Comparison of ENCODE assay signal across 9 mouse cellular contexts in the genomic region with DNA sequence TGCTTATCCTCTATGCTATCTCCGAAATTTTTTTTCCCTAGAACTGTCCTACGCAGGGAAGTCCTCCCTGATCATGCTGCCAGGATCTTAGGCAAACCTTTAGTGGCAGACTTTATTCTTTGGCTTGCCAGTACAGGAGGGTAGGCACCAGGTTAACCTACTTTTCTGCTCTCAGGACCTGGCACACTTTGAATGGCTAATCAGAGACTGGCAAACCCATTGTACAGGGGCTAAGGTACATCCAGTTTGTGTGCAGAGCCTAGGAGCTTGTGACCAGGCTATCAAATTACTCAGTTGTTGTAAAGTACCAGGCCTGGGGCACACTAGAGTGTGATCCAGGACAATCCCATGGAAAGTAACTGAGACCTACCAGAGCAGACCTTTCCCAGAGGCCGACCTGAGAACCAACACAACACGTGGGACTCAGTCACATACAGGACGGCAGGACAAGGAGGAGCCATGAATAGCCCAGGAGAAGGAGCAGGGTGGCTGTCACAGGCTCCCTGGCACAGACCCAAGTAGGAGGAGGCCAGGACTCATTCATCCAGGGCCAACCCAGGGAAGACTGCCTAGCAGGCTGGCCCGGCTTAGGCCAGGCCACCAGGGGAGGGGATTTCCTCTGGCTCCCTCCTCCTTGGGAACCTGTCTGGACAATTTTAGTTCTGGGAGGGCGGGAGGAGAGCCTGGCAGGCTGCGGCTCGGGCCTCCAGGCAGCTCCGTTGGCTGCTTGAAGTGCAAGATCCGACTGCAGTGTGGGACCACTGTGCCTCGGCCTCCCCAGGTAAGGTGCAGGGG. TPM values are rescaled to one million over a fixed set of nuclear protein-coding genes. Genes with fewer than 3 reads are reported as not detected.
DNase-seq lines count a peak whose midpoint lies in the region; ATAC-seq and TF ChIP-seq lines count a peak whose summit lies in the region.
"Had no signal": no experiment of that assay in that cellular context is flagged by ENCODE, and none has a peak within 500 bp of the region (broad histone marks: within the 10 kb centered on the region; RNA-seq: fewer than 3 reads in every experiment).

A gene (plus strand): TSS at position 684 of the 795 bp plus-strand sequence.

- no peaks in the 10 kb centered on the region for H3K27me3 ChIP-seq in embryonic facial prominence, embryonic 14.5 days (replicated peaks; ENCODE audit: control insufficient read depth, insufficient read depth, low read length)
- H3K27me3 ChIP-seq in kidney, adult 2 months (replicated peaks; ENCODE audit: control insufficient read depth, insufficient read depth, low read length) = no peaks in the 10 kb centered on the region
- H3K27me3 ChIP-seq in limb, embryonic 13.5 days = no peaks in the 10 kb centered on the region

- no peaks in the 10 kb centered on the region for H3K9me3 ChIP-seq in embryonic facial prominence, embryonic 14.5 days (ENCODE audit: control insufficient read depth, low read length)
- H3K9me3 ChIP-seq in limb, embryonic 13.5 days = no peaks in the 10 kb centered on the region

- TF ChIP-seq CTCF in kidney, adult 2 months (conservative IDR thresholded peaks at IDR 0.05; ENCODE audit: insufficient read depth, insufficient read length, low read depth, low read length) = no peak

- peak; percentile 2 to 3 for DNase-seq in thymus, adult 18-20 months
- DNase-seq in thymus, postnatal 0 days (ENCODE audit: low spot score) = no peak
- DNase-seq in embryonic facial prominence, embryonic 14.5 days (ENCODE audit: low spot score) = peak; percentile 84
- DNase-seq in heart, adult 9 months (ENCODE audit: low spot score in 2 of 2) = peak; percentile 79 to 80
- DNase-seq in kidney, adult 2 months = peak; percentile 93
- peak; percentile 50 for DNase-seq in ovary, postnatal 14 days (ENCODE audit: low spot score)

- H3K4me3 ChIP-seq in embryonic facial prominence, embryonic 14.5 days (ENCODE audit: low read depth, low read length) = no peak within 1 kb of the TSS
- peak within 1 kb of the TSS; percentile 31 for H3K4me3 ChIP-seq in kidney, adult 2 months (ENCODE audit: insufficient read depth, low read depth, low read length)
- 0 out of 2 replicates have a peak within 1 kb of the TSS, but pooled peaks have one; percentile 12 for H3K4me3 ChIP-seq in limb, embryonic 13.5 days

- H3K4me1 ChIP-seq in embryonic facial prominence, embryonic 14.5 days (ENCODE audit: control insufficient read depth, insufficient read depth, low read length) = no peaks in the 10 kb centered on the region; the same call in 1 of the 2 replicates
- H3K4me1 ChIP-seq in kidney, adult 2 months (ENCODE audit: control insufficient read depth, insufficient read depth, low read length) = no peaks in the 10 kb centered on the region
- peaks cover 13% of the 10 kb centered on the region for H3K4me1 ChIP-seq in limb, embryonic 13.5 days

- TF ChIP-seq POLR2A in kidney, adult 2 months (IDR thresholded peaks at IDR 0.05; ENCODE audit: low read depth, low read length) = no peak

- H3K4me2 ChIP-seq in embryonic facial prominence, embryonic 14.5 days (ENCODE audit: low read depth, low read length) = peak within 1 kb of the TSS; percentile 38
- peak within 1 kb of the TSS; percentile 45 for H3K4me2 ChIP-seq in limb, embryonic 13.5 days (replicated peaks)

- WGBS in embryonic facial prominence, embryonic 14.5 days = 23% methylated on average over 10 of the region's 12 CpGs
- 14% methylated on average over 12 of the region's 12 CpGs for WGBS in kidney, adult 2 months
- 25% methylated on average over 12 of the region's 12 CpGs for WGBS in limb, embryonic 13.5 days

- H3K36me3 ChIP-seq in embryonic facial prominence, embryonic 14.5 days (ENCODE audit: control insufficient read depth, insufficient read depth, low read length) = no peaks in the 10 kb centered on the region
- H3K36me3 ChIP-seq in kidney, adult 2 months (ENCODE audit: control insufficient read depth, insufficient read depth, low read length) = no peaks in the 10 kb centered on the region
- H3K36me3 ChIP-seq in limb, embryonic 13.5 days = no peaks in the 10 kb centered on the region

- H3K9ac ChIP-seq in embryonic facial prominence, embryonic 14.5 days (ENCODE audit: low read depth, low read length) = peak within 1 kb of the TSS; percentile 40; the same call in 1 of the 2 replicates
- H3K9ac ChIP-seq in limb, embryonic 13.5 days = peak within 1 kb of the TSS; percentile 25; the same call in 1 of the 2 replicates

- ATAC-seq in embryonic facial prominence, embryonic 14.5 days (ENCODE audit: low read depth) = peak; percentile 93
- ATAC-seq in limb, embryonic 13.5 days (ENCODE audit: low FRiP score, low read depth) = peak; percentile 66; the same call in 1 of the 2 replicates
- no peak; the same call in 1 of the 2 replicates for ATAC-seq in erythroblast, adult 5-6 weeks (replicated peaks; ENCODE audit: low FRiP score, poor library complexity, severe bottlenecking)

- no peak within 1 kb of the TSS for H3K27ac ChIP-seq in embryonic facial prominence, embryonic 14.5 days (replicated peaks; ENCODE audit: low read depth, low read length)
- H3K27ac ChIP-seq in kidney, adult 2 months (ENCODE audit: insufficient read depth, low read depth, low read length) = peak within 1 kb of the TSS; percentile 4; the same call in 1 of the 2 replicates
- no peak within 1 kb of the TSS for H3K27ac ChIP-seq in limb, embryonic 13.5 days

RNA-seq across cellular contexts. Expression of the gene that starts here (rescaled TPM):
- 9.1 and 9.9 TPM in 2 replicates for polyA plus RNA-seq in thymus, postnatal 0 days (2015; fragmentation: Nextera tagmentation; extraction: Ambion mirVana)
- polyA plus RNA-seq in embryonic facial prominence, embryonic 14.5 days (2014; fragmentation: Nextera tagmentation; extraction: Ambion mirVana) = 3.6 and 4.7 TPM in 2 replicates
- 1.5 TPM in 2 replicates for polyA plus RNA-seq in kidney, adult 2 months (2012; rRNA removed)
- 3.0 and 3.3 TPM in 2 replicates for polyA plus RNA-seq in limb, embryonic 13.5 days (2015; fragmentation: Nextera tagmentation; extraction: Ambion mirVana)
- not detected in 2 replicates for total RNA-seq in erythroblast, adult 5-6 weeks (2015; ENCODE audit: low replicate concordance)
- total RNA-seq in erythroblast, adult 5-6 weeks (2017; ENCODE audit: low replicate concordance) = not detected in 2 replicates
- total RNA-seq: CH12.LX had no signal
